Mouse (Mus musculus): Measurements from ENCODE around the gene Scml4.
A peak's percentile ranks its signal among the peaks of the same experiment; 100 is the strongest.

Scml4 gene

DNA sequence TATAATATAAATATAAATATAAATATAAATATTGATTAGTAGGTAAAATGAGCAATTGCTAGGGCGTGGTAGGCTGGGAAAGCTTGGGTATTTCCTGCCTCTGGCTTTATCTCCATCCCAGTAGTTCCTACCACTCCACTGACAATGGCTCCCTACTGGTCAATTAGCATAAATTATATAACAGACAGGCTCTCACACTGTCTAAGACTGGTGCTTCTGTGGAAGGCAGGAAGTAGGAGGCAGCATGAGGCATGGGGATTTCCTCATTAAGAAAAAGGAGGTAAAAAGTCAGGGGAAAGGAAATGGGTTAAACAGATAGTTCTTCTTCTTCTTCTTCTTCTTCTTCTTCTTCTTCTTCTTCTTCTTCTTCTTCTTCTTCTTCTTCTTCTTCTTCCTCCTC is 48.4 kb downstream of the Scml4 start:
- no peak for DNase-seq

DNA sequence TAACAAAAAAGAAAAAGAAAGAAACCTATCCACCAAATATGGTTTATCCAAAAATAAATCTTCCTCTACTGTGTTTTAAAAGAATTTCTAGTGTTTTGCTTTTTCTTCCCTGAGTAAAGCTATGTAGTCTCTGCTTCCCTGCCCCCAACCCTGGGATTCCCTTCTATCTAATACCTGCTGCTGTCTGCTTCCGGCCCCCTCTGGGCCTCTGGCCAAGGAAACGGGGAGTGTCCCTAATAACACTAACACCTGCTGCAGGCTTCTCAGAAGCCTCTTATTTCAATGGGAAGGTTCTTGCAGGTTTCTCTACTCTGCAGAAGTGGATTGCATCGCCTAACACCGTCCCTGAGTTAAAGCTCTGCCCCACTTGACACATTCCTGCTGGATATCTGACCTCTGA is 50.4 kb downstream of the Scml4 start:
- DNase-seq: no peak

DNA sequence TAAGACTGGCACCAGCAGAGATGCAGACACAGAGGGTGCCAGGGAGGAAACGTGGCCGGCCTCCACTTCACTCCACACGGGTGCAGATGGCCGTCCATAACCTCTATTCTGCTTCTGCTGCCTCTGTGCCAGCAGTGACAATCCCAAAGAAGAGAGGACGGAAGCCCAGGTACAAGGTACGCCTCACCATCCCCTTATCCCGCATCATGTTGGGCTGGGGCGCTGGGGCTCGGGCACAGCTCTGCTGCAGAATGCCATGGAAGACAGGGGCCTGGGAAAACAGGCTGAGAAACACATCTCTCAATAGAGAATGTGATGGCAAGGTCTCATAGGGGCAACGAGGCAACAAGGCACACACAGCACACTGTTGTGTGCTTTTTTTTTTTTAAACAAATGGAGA is 51.9 kb downstream of the Scml4 start:
- no peak for DNase-seq

DNA sequence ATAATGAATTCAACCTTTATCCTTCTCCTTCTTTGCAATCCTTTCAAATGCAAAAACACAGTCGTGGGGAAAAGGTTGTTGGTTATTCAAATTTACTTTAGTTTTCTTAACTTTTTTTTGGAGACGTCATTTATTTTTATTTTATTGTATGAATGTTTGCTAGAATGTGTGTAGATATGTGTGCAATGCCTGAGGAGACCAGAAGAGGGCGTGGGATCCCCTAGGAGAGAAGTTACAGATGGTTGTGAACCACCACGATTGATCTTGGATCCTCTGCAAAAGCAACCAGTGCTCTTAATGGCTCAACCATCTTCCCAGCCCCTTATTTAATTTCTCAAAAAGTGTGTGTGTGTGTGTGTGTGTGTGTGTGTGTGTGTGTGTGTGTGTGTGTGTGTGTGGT is 53.0 kb downstream of the Scml4 start:
- DNase-seq: no peak

DNA sequence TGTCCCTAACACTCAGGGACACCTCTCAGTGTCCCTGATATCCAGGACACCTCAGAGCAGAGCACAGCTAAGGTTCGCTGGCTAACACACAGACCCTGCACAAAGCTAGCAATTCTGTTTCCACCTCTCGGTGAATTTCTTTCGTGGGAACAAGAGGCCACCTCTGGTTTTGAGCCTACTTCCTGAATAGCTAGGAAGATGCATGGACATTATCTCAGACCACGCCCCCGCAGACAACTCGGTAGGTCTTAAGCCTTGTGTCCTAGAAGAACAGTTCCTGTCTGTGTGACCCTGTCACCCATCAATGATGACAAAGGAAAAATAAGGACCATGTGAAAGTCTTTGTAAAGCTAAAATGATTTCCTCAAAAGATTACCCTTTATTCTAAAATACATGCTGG is 54.0 kb downstream of the Scml4 start:
- no peak for DNase-seq

DNA sequence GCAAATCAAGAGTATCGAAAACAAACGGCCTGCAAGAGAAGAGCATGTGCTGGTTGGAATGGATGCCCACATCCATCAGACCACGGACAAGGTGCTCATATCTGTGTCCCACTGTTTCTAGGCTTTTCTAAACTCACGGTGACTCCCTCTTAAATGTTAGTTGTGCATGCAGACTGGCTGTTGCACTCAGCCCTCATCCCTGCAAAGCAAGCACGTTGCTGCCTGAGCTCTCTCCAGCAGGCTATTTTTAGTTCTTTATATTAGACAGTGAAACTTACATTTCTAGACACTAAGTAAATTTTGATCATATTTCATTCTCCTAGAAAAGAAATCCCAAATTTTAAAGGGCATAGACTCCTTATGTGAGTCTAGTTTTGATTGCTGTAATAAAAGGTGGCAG is 57.2 kb downstream of the Scml4 start:
- no peak for DNase-seq

DNA sequence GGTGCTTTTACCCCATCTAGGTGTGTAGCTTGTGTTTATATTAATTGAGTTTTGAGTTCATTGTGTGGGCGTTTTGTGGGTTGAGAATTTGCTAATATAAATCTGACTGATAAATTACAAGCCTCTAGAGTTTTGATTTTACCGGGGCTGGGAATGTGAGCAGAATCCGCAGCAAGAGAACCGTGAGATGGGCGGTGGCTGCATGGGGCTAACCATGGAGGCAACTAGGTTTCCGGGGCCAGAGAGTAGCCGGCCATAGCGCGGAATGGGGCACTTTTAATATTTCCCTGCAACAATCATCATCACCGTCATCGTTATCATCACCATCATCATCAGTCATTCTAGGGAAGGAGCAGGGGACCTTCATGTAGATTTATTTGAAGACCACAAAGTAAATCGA is 59.6 kb downstream of the Scml4 start:
- DNase-seq: no peak

DNA sequence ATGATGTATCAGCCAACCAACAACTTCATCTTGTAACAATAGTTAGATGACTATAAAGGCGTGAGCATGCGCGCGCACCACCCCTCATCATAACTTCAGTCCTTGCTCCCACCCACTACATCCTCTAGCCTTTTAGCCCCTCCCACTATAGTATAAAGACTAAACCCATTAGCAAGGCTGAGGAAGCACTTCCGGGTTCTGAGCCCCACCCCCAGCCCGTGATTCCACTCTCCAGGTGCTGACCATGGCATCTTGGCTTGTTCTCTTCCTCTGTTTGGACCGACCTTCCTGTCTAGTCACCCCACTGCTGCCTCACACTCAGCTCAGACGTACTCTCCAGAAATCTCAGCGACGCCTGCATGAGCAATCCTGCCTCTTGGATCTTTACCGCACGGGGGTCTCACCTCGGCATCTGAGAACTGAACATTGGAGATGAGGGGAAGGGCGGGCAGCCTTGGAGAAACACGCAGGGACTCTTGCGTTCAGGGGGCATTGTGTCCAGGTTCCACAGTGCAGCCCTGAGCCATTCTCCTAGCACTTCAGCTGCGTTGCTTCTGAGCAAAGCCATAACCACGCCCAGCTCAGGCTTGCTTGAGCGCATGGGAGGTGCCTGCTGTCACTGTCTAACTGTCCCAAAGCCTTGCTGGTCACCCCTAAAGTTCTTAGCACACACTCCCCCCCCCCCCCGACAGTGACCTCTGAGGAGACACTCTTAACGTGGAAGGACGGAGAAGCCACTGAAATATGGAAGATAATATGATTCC is 65.1 kb downstream of the Scml4 start:
- DNase-seq: no peak

DNA sequence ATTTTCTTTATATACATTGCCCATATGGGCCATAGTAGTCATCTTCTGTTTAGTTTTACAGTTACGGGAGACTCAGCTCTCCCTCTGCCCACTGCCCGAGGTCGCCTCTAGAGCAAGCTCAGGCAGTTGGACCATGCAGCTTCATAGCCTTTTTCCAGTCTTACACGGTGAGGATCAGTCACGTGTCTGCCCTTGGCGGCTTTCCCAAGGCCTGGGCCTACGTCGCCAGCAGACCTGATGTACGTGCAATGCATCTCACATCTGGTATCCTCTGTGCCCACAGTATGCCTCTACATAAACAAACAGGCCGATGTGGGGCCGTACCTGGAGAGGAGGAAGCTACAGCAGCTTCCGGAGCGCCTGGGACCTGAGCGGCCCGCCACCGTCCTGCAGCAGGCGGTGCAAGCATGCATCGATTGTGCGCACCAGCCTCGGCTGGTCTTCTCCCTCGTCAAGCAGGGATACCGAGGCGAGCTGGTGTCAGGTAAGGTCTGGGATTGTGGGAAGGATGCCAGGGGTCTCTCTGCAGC is 70.0 kb downstream of the Scml4 start:
- DNase-seq: no peak

DNA sequence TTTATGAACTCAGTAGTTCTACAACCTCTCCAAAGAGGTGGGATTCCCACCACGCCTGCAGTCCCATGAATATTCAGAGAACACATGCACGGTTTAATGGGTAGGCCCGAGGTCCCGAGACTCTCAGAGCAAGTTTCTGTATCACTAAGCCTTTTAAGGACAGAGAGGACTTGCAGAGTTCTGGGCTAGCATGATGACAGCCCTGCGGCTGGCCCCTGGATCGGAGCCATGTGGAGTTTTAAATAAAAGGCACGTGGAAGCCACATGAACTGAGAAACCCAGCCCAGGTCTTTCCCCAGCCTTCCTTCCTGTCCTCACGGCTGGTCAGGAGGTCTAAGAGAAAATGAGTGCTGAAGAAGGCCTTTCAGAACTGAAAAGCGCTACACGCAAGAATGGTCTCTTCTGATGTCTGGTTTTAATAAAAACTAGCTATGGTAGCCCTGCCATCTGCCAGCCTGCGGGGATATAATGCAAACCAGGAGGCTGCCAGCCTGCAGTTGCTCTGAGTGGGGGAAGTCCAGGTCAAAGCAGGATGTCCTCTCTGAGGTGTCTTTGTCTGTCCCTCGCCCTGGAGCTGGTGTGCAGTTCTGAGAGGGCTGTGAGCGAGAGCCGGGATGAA is 72.8 kb downstream of the Scml4 start:
- DNase-seq: no peak

DNA sequence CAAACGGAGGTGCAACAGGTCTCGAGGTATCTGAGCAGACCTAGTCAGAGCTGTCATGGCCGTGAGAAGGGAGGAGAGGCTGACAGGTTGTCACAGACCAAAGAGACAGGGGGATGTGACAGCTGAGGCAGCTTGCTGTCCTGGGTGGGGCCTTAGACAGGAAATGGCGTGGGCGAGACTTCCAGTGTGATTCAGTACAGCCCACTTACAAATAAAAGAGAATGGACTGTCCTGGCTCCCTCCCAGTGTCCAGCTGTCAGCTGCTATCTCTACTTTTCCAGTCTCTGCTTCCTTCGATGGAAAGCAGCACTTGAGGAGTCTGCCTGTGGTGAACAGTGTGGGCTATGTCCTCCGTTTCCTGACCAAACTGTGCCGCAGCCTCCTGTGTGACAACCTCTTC is 74.5 kb downstream of the Scml4 start:
- no peak for DNase-seq

DNA sequence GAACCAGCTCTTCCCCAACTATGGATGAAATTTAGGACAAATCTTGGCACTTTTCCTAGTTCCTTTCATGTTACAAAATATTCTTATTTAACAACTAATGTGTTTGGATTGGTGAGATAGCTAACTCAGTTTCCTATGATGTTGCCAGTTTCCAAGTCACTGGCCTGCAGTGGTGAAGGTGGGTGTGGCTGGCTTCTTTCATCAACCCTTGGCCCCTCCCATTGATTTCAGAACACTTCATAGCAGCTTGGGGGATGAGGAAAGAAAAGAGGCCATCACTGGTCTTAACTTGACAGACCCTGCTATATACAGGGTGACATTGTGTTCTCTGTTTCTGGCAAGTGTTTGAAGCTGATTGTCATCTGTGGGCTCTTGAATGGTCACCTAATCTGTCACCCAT is 76.0 kb downstream of the Scml4 start:
- DNase-seq: no peak

DNA sequence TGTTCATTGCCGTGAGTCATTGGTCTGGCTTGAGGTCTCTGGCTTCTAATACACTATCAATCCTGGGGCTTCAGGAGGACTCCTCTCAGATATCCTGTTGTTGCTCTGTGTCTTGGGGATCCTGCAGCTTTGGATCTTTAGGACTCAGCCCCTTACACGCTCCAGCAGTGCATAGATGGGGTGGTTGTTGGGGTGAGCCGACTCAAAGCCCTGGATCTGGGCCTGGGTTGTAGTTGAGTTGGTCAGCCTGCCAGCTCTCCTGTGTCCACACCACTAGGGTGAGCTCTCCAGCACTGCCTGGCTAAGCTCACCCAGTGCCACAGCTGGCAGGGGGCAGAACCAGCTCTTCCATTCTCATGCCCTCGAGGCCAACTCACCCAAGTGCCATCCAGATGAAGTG is 78.2 kb downstream of the Scml4 start:
- no peak for DNase-seq

DNA sequence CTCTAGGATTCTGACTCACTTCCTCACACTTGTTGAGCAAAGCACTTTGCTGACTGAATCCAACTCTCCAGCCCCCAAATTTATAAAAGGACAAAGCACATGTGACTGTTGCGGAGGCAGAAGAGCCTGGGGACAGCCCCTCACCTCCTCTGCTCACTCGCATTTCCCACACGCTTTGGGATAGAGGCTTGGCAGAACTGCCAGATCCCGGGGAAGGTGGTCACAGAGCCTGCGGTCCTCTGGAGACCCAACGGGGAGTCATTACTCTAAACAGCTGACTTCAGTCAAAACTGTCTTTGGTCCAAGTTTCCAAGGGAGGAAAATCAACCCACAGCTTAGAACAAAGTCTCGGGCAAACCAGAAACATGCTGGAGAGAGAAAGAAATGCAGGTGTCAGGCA is 79.5 kb downstream of the Scml4 start:
- DNase-seq: no peak

DNA sequence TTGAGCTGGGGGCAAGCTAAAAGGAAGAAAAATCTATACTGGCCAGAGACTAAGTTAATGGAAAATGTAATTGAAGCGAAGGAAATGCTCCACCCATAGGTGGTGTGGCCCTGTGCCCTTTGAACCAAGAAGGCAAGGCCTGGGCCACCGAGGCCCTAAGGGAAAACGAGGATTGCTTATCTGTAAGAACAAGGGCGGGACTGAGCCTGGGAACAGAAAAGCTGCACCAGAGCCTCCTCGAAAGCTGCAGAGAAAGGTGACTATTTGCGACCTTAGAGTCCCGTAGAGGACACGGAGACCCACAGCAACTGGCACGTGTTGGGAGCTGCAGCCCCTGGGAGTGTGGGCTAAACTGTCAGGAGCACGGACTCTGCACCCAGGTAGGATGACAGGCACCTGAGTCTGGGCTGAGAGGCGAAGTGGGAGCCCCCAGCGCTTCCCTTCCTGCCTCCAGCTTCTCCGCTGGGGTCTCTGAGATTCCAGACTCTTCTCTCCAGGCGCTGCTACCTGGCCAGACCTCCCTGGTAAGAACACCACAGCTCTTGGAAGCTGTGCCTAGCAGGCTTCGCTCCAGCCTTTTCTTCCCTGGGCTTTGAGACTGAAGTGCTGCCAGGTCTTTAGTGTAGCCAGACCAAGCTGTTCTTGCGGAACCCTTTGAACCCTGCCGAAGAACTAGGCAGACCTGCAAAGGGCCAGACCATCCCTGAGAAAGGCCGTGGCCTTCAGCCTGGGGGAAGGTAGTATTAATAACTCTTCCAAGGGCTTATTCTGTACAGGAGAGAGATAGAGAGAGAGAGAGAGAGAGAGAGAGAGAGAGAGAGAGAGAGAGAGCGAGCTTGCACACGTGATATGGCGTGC is 80.3 kb downstream of the Scml4 start:
- DNase-seq: no peak

DNA sequence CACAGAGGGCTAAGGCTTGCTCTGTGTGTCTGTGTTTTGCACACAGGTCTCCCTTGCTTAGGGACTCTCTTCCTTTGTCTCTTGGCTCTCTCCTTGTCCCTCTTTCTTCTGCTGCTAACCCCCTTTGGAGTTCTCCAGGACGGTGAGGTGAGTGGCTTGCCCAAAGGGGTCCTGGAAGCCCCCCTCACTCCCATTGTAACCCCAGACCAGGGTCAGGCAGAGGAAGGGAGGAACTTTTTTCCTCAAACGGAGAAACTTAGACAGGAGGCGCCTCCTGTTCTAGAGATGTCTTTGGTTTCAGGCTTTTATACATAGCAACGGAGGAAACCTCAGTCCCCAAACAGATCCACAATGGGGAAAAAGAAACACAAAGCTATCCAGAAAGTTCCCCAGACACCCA is 81.1 kb downstream of the Scml4 start:
- DNase-seq: no peak

DNA sequence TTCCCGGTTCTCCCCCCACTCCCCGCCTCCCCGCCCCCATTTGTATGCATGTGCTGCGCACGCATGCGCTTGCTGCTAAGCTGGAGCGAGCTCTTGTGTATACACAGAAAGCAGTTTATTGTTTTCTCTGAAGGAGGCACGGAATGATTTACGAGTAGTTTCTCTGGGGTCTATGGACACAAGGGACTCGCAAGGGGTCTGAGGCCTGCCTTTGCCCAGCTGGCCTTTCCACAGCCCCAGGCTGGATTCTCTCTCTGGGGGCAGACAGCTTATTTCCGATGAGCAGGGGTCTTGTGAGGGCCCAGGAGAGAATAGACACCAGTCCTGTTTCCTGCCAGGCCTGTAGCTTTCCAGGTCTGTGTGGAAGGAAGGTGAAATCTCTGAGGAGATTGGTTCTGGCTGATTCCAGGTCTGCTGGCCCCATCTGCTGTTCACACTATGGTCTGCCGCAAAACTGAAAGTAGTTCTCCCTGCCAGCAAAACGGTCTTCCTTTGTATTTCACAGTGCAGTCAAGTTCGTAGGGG is 81.6 kb downstream of the Scml4 start:
- DNase-seq: peak; percentile 9

DNA sequence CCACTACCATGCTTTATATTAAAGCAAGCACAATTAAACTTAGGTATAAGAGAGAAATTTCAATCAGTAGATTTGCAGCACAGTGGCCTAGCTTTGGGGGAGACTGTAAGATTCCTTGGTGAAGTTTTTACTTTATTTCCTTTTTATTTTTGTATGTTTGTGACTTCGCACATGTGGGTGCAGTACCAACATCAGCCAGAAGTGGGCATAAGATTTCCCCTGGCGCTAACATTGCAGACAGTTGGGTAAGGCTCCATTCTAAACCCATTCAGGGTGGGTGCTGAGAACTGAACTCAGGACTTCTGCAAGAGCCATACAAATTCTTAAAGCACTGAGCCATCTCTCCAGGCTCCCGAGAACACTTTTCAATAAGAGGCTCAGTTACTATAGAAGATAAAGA is 82.1 kb downstream of the Scml4 start:
- no peak for DNase-seq

DNA sequence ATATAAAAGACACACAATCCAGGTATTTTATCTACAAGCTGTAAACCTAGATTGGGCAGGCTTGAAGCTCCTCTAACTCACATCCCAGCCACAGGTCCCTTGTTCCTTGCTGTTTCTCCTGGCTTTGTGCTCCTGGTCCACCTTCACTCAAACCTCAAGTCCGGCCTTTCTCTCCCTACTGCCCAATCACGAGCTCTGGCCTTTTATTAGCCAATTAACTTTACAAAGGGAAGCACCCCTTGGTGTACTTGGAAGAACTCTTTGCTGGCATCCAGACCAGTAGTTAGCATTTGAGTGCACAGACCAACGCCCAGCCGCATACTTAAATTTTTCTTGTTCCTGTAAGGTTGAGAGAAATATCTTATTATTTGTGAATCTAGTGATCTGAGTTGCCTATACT is 85.1 kb downstream of the Scml4 start:
- DNase-seq: no peak

DNA sequence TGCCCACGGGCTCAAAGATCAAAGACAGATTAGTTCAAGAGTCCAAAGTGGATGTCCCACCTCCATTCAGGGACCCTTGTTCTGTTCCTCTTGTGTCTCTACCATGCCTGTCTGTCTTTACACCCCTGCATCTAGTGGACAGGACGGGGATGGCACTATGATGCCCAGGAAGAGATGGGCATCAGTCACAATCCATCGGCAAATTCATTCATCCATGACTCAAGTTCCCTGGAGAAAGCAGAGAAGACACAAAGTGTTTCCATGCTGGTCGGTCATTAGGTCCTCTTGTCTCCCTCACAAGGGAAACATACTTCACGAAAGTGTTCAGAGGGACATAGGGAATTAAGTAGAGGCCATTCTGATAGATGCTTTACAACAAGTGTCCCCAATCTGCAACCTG is 87.2 kb downstream of the Scml4 start:
- no peak for DNase-seq

DNA sequence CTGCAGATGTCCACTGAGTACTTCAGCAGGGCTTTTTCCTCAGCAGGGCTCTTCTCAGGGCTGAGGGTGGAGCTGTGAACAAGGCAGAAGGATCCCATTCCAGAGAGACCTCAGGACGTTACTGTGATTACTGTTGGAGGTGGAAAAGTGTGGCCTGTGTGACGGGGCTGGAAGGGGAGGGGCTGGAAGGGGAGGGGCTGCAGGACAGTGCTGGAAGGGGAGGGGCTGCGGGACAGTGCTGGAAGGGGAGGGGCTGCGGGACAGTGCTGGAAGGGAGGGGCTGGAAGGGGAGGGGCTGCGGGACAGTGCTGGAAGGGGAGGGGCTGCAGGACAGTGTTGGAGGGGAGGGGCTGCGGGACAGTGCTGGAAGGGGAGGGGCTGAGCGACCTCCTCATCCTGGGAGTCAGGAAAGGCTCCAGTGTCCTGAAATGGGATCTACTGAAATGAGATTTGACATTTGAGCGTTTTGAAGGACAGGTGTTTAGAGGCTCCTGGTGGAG is 90.1 kb downstream of the Scml4 start:
- DNase-seq: no peak

DNA sequence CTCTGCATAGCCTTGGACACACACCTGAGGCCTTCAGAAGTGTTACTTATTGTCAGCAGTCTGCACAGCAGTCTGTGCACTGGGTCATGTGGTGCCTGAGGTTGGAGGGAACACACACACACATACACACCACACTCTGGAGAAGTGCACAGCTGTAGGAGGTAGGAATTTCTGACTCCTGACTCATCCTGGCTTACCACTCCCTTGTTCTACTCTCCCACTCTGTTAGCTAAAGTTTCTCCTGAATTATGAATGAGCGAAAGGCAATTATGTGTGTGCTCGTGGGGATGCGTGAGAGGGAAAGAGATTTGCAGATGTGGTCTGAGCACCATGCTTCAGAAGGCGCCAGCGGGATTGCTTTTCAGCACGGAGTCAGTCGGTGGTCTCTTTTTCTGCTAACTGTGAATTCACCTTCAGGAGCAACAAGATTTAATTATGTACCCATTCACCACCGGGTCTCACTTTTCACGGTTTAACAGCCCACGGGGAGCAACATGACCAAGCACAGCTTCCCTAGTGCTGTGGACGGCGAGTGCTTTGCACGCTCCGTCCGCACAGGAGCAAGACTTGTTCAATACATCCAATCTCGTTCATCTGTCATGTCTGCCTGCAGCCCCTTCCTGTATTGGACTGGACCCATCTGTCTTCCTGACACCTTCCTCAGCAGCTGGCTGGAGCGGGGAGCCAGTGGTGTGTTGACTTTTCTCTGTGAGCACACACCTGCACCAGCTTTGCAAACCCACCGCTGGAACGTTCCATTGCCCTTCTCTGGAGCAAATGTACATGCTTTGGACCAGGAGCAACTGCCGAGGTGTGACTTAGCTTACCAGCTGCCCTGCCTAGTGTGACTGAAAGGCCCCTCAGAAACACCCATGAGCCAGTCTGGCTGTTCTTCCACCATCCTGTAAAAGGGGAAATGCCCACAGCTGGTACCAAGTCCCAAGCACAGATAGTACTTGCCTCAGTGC is 91.2 kb downstream of the Scml4 start:
- DNase-seq: no peak

Data from cerebellum, adult 8-10 months (tissue).